Comparison of ENCODE assay signal across 8 mouse cellular contexts in genomic region chr13:54304251-54304650, GRCm38 (mm10).
DNase-seq lines count a peak whose midpoint lies in the region; ATAC-seq and TF ChIP-seq lines count a peak whose summit lies in the region.
"Had no signal": no experiment of that assay in that cellular context is flagged by ENCODE, and none has a peak within 500 bp of the region (broad histone marks: within the 10 kb centered on the region; RNA-seq: fewer than 3 reads in every experiment).

No protein-coding gene starts in this region.

- peak overlapping the region; percentile 100 for H3K27ac ChIP-seq in layer of hippocampus, adult 2 months
- peak overlapping the region; percentile 100 for H3K27ac ChIP-seq in forebrain, embryonic 12.5 days
- H3K27ac ChIP-seq in intestine, embryonic 15.5 days = peak overlapping the region; percentile 99

- TF ChIP-seq CTCF in layer of hippocampus, adult 2 months (conservative IDR thresholded peaks at IDR 0.05) = no peak; the same call in 1 of the 2 replicates

- H3K9ac ChIP-seq in forebrain, embryonic 12.5 days = no peak overlapping the region
- no peak overlapping the region for H3K9ac ChIP-seq in intestine, embryonic 15.5 days

- H3K4me3 ChIP-seq in layer of hippocampus, adult 2 months = peak overlapping the region; percentile 91
- H3K4me3 ChIP-seq in forebrain, embryonic 12.5 days (replicated peaks) = no peak overlapping the region
- H3K4me3 ChIP-seq in intestine, embryonic 15.5 days (replicated peaks) = no peak overlapping the region

- no peaks in the 10 kb centered on the region for H3K36me3 ChIP-seq in forebrain, embryonic 12.5 days (replicated peaks)
- H3K36me3 ChIP-seq in intestine, embryonic 15.5 days = no peaks in the 10 kb centered on the region

- peaks cover 32% of the 10 kb centered on the region for H3K4me1 ChIP-seq in forebrain, embryonic 12.5 days
- H3K4me1 ChIP-seq in intestine, embryonic 15.5 days (replicated peaks) = peaks cover 10% of the 10 kb centered on the region

- H3K9me3 ChIP-seq in forebrain, embryonic 12.5 days = no peaks in the 10 kb centered on the region
- H3K9me3 ChIP-seq in intestine, embryonic 15.5 days = no peaks in the 10 kb centered on the region

- peak overlapping the region; percentile 95 for H3K4me2 ChIP-seq in forebrain, embryonic 12.5 days
- H3K4me2 ChIP-seq in intestine, embryonic 15.5 days (replicated peaks) = peak overlapping the region; percentile 96

- H3K27me3 ChIP-seq in forebrain, embryonic 12.5 days = no peaks in the 10 kb centered on the region
- no peaks in the 10 kb centered on the region for H3K27me3 ChIP-seq in intestine, embryonic 15.5 days (replicated peaks)
- H3K27me3 ChIP-seq: Patski had no signal

- DNase-seq in layer of hippocampus, adult 2 months (ENCODE audit: low spot score in 2 of 2) = no peak
- DNase-seq in layer of hippocampus, postnatal 36 days = no peak
- DNase-seq in retina, embryonic 14.5 days (ENCODE audit: low spot score) = peak; percentile 44
- DNase-seq in yolk sac, embryonic 10.5 days (ENCODE audit: low spot score) = no peak
- no peak for DNase-seq in thymus, postnatal 14 days

- 52% methylated on average over 5 of the region's 5 CpGs for WGBS in forebrain, embryonic 12.5 days
- WGBS in intestine, embryonic 15.5 days = 44% methylated on average over 5 of the region's 5 CpGs

- ATAC-seq in forebrain, embryonic 12.5 days (ENCODE audit: low FRiP score) = no peak
- ATAC-seq in intestine, embryonic 15.5 days = no peak
